Mouse (Mus musculus) kidney, postnatal 36 days (tissue): ENCODE data around the gene Hpdl.
A peak's percentile ranks its signal among the peaks of the same experiment; 100 is the strongest.
"Not testable (repeated sequence)": the region's sequence is repeated elsewhere in the genome, so short reads cannot be mapped to it uniquely, and the experiment has no call there.

Experiments
- DNase-seq, 2 experiments: peaks; one replicate each; pipeline ENCODE4 v3.0.0; 2021 to 2022; ENCODE audit warnings: mixed read lengths in 2 of 2

The Hpdl gene

GRCm38 (mm10) chr4:116821694-116822016 lies at the start of gene Hpdl:
Gene Hpdl (minus strand): TSS chr4:116821707.
- DNase-seq = no peak

GRCm38 (mm10) chr4:116869898-116870297 lies 48.4 kb upstream of the Hpdl start:
- DNase-seq = no peak

DNA sequence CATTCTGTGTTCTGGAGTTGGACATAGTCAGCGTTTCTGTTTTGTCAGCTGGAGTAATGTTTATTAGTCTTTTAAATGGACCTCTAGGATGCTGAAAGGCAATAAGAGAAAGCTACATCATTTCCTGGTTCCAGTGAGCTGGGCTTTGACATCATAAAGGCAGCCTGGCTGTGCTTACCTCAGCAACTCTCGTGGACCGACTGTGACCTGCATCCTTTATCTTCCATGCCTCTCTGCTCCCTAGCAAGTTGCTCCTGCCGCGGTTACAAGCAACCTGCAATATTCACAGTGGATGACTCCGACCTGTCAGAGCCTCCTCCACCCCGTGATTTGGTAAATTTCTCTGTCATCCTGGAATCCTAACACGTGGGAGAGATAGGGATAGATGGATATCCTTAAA lies 40.5 kb upstream of the Hpdl start:
- no peak for DNase-seq

DNA sequence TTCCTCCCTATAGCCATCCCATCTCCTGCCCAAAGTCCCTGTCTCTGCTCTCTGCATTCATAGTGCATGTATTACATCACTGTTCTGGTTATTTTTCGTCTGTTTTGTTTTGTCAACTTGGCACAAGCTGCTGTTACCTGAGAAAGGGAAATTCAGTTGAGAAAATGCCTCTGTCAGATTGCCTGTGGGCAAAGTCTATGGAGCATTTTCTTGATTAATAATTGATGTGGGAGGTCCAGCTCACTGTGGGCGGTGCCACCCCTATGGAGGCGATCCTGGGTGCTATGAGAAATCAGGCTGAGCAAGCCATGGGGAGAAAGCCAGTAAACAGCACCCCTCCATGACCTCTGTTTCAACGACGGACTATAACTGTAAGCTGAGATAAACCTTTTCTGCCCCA lies 38.2 kb upstream of the Hpdl start:
- peak; percentile 74 to 84 for DNase-seq

- no peak for DNase-seq
Observed at GRCm38 (mm10) chr4:116857203-116857602, 35.7 kb upstream of the Hpdl start.

- DNase-seq = no peak
Observed at GRCm38 (mm10) chr4:116854286-116854685, 32.8 kb upstream of the Hpdl start.

DNA sequence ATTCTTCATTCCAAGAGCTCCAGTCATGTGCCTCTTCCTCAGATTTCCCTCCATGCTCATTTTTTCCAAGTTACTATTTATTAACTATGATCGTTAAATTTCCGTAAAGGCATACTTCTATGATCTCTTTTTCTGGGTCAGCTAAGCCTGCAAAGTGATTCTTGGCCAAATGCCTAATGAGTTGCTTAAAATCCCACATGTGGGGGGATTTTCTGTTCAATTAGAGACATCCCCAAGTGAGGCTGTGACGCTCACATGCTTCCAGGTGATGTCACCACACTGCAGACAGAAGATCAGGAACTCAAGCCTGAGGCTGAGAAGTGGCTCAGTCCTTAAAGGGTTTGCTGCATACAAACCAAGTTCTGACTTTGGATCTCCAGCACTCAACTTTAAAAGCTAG lies 28.4 kb upstream of the Hpdl start:
- no peak for DNase-seq

- DNase-seq = no peak
Observed at GRCm38 (mm10) chr4:116844324-116844723, 22.8 kb upstream of the Hpdl start.

DNA sequence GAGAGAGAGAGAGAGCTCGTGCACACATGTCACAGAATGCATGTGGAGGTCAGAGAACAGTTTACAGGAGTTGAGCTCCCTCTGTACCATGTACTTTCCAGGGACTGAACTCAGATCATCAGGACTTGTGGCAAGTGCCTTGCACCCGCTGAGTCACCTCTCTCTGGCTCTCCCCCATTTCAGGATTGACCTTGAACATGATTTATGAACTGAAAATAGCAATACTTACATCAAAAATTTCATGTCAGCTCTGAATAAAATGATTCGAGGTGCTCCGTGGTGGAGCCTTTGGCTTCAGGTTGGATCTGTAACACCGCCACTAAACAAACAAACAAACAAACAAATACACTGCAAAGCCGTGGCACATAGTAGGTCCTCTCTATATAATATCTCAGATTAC lies 19.3 kb upstream of the Hpdl start:
- no peak for DNase-seq

GRCm38 (mm10) chr4:116840096-116840495 lies 18.6 kb upstream of the Hpdl start:
- DNase-seq = not testable (repeated sequence)

- peak; percentile 62 to 65 for DNase-seq
Observed at GRCm38 (mm10) chr4:116838999-116839398, 17.5 kb upstream of the Hpdl start.

- peak in 1 of 2 experiments; percentile 44 for DNase-seq
Observed at GRCm38 (mm10) chr4:116830070-116830368, 8.5 kb upstream of the Hpdl start.

- DNase-seq = no peak
Observed at GRCm38 (mm10) chr4:116829364-116830069, 8.0 kb upstream of the Hpdl start.

- peak; percentile 36 to 61 for DNase-seq
Observed at GRCm38 (mm10) chr4:116827819-116828218, 6.3 kb upstream of the Hpdl start.

GRCm38 (mm10) chr4:116824541-116825004 lies 3.1 kb upstream of the Hpdl start:
- peak; percentile 85 to 86 for DNase-seq

DNA sequence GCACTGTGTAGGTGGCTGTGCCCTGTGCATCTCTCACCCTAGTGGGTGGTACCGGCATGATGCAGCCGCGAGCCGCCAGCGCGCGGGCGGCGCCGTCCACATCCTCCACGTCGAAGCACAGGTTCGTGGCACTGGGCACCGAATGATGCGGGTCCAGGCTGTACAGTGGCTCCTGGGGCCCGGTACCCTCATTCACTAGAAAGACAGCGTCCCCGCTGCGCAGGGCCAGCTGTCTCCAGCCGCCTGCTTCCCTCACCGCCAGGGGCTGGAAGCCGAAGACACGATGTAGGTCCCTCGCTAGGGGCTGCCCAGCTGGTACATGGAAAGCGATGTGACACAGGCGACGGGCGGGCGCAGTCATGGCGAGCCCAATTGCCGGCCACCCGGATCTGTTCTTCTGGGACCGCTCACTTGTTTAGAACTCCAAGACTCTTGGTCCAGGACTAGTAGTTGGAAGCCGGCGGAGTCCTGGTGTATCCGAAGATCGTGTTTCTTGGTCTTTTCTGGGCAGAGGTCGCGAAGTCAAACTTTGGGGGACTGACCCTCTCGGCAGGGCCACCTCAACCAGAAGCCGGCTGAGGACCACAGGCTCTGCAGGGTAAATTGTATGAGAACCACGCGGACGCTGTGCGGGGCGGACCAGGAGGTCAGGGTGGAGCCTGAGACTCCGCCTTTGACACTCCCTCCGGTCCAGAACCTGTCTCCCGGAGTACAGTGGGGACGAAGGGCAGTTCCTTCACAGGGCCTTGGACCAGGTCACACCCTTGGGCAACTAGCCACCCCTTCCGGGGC lies 409 bp downstream of the Hpdl start:
- DNase-seq = peak; percentile 94 to 96

DNA sequence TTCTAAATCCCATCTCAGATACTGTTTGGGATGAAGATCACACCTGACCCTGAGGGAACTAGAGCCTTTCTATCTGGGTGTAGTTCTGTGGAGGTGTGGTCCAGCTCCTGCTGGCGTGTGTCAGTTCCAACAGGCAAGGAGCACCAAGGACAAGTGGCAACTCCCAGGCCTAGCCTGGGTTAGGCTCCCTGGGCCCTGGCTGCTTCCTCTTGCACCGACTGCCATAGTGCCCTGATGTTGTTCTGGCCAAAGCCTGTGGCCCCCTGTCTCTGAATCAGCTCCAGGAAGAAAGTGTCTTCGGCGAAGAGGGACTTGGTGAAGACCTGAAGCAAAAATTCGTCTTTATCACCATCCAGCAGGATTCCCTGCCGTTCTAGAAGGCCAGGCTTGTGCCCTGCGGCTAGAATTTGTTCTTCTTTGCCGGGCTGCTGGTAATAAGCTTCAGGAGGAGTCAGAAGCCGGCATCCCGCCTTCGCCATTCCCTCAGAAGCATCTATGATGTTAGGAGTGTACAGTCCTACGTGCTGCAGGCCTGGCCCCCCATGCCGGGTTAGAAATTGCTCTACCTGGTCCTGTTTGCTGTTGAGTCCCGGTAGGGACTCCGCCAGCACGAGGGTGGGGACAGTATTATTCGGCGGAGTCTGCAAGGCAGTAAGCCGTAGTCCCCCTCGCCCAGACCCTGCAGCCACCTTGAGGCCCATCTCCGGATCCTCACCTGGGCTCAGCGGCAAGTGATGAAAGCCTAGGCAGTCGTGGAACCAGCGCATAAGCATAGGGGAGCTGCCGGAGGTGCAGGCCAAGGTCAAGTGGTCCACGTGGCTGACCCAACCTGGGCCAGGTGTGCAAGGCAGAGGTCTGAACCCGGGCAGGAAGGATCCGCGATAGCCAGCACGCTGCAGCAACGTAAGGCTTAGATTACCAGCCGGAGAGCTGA lies 1.3 kb downstream of the Hpdl start:
- no peak for DNase-seq

- DNase-seq = no peak
Observed at GRCm38 (mm10) chr4:116817486-116817885, 4.0 kb downstream of the Hpdl start.

DNA sequence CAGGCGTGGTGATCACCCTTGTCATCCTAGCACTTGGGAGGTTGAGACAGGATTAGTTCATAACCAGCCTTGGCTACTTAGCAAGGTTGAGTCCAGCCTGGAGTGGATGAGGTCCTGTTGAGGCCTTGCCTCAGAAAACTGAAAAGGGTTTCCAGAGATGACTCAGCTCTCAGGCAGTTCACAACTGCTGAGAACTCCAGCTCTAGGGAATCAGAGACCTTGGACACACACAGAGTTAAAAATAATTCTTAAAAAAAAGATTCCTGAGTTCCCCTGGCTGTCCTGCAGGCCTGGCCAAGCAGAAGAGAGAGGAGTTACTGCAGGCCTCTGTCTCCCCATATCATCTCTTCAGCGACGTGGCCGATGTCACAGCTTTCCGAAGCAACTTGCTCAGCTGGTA lies 6.2 kb downstream of the Hpdl start:
- DNase-seq = no peak

DNA sequence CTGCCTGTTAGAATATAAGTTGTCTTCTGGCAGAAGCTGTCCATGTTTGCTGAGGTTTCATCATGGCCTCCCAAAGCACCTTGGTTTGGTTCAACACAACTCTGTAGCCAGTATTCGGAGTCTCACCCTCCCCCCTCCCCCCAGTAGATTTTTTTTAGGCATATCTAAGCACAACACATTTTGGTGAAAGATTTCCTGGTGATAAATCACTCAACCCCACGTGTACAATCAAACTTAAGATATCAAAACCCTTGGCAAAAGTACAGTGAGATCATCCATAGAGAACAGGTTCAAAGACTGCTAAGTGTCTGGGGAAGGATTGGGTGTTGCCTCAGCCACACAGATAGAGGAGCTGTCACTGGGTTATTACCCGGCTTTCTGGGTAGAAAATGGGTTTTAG lies 10.5 kb downstream of the Hpdl start:
- no peak for DNase-seq

GRCm38 (mm10) chr4:116807197-116808129 lies 14.0 kb downstream of the Hpdl start, which contains the start of the genes Toe1 and Mutyh:
Gene Toe1 (minus strand): TSS chr4:116807640.
Gene Mutyh (plus strand): TSS chr4:116807723.
- peak; percentile 97 to 98 for DNase-seq

GRCm38 (mm10) chr4:116799901-116800300 lies 21.6 kb downstream of the Hpdl start:
- DNase-seq = peak in 1 of 2 experiments; percentile 45
